Mouse (Mus musculus) ES-CJ7 (cell line): ENCODE measurements at regions not wholly inside any gene's neighbourhood (a gene's known extent, or its start where the extent isn't known, plus 50 kb on each side); places are given as distances from the start of the nearest gene placed in this dataset.

Experiments
- DNase-seq: peaks from one replicate; pipeline ENCODE4 v3.0.0; 2011; ENCODE audit warnings: low read depth, low spot score

GRCm38 (mm10) chr11:64369516-64369915 lies 65.6 kb upstream of the Hs3st3a1 start:
- DNase-seq = no peak

DNA sequence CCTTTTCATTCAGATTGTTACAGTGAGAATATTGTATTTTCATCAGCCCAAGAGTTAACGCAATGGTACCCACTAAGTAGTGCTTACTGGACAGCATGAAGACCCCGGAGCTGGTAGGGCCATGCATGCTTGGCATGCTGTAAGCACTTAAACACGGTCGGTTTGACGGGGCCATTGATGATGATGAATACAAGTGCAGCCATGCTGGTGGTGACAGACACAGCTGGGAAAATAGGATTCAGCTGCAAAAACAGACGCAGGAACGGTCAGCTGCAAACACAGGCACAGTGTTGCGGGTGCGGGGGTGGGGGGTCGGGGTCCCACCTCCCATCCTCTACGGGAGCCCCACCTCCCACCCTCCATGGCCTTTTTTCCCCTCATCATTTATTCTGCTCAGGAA lies 99.7 kb upstream of the Hs3st3a1 start:
- no peak for DNase-seq

DNA sequence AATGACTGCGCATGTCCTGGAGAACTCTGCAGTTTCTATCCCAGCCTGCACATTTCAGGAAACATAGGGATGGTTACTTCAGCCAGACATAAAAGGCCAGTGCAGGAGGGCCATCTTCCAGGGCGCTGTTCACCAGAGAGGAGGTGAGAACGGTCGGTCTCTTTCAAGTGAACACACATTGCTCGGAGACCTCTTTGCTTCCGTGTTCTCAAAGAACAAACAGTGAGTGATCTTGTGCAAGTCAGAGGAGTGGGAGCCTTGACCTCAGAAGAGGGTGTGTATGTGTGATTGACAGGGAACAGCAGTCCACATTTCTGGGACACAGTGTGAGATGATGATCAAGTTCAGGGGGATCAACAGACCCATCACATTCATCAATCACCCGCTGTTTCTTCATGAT lies 102.7 kb upstream of the Hs3st3a1 start:
- DNase-seq = no peak

DNA sequence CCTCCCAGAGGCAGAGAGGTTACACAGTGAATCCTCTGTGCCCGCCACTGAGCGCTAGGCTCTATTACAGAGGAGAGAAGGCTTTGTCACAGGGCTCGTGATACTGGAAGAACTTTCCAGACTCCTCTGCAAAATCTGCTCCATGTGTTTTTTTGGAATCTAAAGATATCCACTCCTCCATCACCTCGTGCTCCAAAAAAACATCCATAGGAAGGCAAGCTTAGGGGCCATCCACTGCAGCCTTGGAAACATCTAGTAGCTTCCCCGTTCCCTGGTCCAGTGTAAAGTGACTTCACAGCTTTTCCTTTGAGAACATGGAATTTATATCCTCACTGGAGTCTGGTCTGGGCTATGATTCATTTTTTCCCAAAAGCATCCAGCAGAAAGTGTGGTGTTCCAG lies 103.3 kb upstream of the Hs3st3a1 start:
- no peak for DNase-seq

- DNase-seq = no peak
Observed at GRCm38 (mm10) chr11:64329129-64329528, 106.0 kb upstream of the Hs3st3a1 start.

GRCm38 (mm10) chr11:64327771-64328170 lies 107.4 kb upstream of the Hs3st3a1 start:
- DNase-seq = no peak

- DNase-seq = no peak
Observed at GRCm38 (mm10) chr11:64326646-64327045, 108.5 kb upstream of the Hs3st3a1 start.

GRCm38 (mm10) chr11:64321900-64322425 lies 113.2 kb upstream of the Hs3st3a1 start:
- no peak for DNase-seq

GRCm38 (mm10) chr11:64317458-64317857 lies 117.7 kb upstream of the Hs3st3a1 start:
- no peak for DNase-seq

DNA sequence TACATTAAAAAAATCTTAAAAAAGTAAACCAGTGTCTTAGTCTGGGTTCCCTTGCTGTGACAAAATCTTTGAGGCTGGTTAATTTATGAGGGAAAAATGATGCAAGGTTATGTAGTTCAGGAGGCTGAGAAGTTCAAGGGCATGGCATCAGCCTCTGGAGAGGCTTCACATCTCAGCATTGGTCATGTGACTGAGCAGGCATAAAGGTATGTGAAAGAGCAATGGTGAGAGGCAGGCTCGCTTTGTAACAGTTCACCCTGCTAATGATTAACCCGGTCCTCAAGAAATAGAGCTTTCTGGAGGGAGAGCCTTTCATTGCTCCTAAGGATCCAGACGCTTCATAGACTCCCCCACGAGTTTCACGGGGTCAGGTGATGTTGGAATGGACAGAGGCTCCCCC lies 120.1 kb upstream of the Hs3st3a1 start:
- DNase-seq = no peak

DNA sequence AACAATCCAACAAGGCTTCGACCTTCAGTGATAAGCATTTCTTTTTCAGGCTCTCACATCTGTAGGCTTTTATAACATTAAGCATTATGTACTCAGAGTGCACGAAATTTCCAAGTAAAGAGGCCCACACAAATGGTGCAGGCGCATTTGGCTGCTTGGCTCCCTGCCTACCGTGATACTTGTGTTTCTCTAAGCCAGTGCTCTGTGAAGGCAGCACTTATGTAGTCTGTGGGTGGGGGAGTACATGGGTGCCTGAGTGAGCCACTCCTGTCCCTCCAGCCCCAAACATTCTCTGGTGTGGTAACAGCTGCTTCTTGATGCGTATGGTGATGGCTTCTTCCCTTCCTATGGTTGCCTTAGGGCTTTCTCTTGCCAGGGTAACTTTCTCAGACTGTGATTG lies 121.9 kb upstream of the Hs3st3a1 start:
- no peak for DNase-seq

DNA sequence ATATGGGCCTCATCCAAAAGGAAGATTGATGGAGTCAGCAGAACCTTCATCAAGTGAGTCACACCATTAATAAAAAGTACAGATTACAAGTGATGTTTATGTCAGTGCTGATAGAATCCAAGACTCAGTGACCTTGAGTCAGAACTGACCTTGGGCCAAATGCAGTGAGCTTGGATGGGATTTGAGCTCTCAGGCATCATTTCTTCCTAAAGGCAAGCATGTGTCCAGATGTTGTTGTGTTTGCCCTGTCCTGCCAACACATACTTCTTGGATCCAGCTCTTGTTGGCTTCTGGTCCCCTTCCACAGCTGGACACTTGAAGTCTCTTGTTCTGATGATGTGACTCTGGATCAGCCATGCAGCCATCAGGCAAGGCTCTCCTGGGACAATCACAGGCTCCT lies 125.3 kb upstream of the Hs3st3a1 start:
- no peak for DNase-seq

DNA sequence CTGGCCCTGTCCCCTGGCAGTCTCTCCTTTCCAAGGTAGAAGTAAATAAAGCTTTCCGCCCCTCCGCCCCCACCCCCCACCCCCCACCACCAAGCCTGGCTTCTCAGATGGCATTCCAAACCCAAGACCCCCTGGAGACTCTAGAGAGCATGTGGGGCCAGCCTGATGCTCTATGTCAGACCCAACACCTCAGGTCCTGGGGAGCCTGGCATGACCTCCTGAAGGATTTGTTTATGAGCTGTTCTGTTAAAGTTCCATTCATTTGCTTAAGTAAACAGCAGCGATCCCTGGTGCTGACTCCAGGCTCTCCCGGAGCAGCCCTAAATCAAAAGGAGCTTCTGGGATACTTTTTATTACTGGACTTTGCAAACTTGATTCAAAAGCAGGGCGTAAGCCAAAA lies 137.3 kb upstream of the Hs3st3a1 start:
- no peak for DNase-seq

GRCm38 (mm10) chr11:64288236-64288635 lies 146.9 kb upstream of the Hs3st3a1 start:
- DNase-seq = no peak

GRCm38 (mm10) chr11:64287499-64287898 lies 147.6 kb upstream of the Hs3st3a1 start:
- no peak for DNase-seq

- DNase-seq = no peak
Observed at GRCm38 (mm10) chr11:64281781-64282180, 153.4 kb upstream of the Hs3st3a1 start.

- DNase-seq = no peak
Observed at GRCm38 (mm10) chr11:64278259-64279003, 156.7 kb upstream of the Hs3st3a1 start.

- no peak for DNase-seq
Observed at GRCm38 (mm10) chr11:64273726-64274125, 161.4 kb upstream of the Hs3st3a1 start.

DNA sequence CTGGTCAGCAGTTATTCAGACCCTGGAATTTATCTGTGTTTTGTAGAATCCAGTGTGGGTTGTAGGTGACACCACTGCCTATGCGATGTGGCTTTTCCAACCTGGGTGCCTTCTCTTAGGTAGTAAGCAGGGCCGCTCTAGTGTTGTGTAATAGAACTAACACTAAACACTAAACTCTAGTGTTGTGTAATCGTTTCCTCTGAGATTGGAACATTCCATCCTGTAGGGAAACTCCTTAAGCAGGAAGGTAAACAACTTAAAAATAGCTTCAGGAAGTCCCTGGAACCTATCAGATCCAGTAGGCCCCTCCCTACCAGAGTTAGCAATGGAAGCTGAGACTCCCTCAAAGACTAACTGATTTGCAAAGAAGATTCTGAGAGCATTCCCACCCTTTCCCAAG lies 161.9 kb upstream of the Hs3st3a1 start:
- no peak for DNase-seq

DNA sequence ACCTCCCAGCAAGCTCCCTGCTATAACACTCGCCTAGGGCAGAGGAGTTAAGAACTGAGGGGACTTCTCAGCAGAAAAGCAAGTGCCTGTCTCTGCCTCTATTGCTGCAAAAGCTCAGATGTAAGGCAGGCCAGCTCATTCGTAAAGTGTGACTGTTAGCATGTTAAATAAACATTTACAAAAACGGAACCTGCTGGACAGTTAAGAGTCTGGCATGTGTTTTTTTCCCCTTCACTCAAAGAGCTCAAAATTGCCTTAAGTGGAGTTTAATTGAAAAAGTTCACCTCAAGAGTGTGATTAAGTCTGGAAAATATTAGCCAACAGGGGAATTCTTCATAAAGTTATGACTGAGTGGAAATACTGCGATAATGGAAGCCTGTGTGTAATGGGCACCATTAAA lies 167.0 kb upstream of the Hs3st3a1 start:
- DNase-seq = no peak

DNA sequence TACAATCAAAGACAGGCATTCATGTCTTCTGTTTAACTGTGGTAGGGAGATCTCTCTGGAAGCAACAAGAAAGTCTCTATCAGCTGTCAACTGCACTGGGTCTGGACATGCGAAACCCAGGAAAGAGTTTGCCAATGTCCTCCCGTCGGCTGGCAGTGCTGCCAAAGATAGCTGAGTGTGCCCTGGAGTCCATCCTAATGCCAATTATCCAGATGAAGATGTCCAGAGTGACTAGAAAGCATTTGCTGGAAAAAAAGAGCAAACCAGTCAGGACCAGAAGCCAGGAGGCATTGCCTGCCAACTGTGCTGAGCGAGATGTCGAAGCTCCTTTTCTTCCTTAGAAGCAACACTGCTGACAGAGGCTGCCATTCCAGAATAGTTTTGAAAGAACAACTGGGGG lies 167.6 kb upstream of the Hs3st3a1 start:
- no peak for DNase-seq

- DNase-seq = no peak
Observed at GRCm38 (mm10) chr11:64253517-64254385, 174.5 kb upstream of the Cox10 start.

DNA sequence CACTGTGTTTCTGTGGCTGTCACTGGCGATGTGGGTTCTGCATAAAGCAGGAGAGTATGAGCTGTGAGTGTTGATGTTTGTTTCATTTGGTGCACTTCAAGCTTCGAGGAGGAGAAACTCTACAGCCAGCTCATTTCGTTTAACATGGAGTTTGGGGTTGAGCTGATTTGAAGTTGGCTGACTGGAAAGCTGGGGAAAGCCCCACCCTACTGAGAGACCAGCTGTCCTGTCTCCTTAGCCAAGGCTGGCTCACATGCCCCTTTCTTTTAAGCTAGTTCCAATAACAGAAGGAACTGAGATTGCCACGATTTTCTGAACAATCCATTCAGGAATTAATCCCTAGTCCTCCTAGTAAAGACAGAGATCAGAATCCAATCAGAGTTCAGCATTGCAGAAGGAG lies 157.6 kb upstream of the Cox10 start:
- DNase-seq = no peak
